Mouse (Mus musculus) neural tube, embryonic 13.5 days (tissue): Measurements from ENCODE around the gene Cse1l. TPM values are rescaled to one million over a fixed set of nuclear protein-coding genes. Genes with fewer than 3 reads are reported as not detected.

Experiments used
- ATAC-seq: fragments of 200-750 bp; cut with Nextera tagmentation; 2 replicates; pipeline ENCODE4 v1.8.0; 2017; ENCODE audit warnings: low read depth, mild to moderate bottlenecking, moderate TSS enrichment, moderate library complexity
- H3K27ac ChIP-seq: fragments of 300-500 bp; sonication (generic); replicated peaks from 2 replicates; pipeline ENCODE4 v1.5.1; 2015; ENCODE audit warnings: moderate library complexity, mild to moderate bottlenecking, inconsistent platforms
- H3K27me3 ChIP-seq: fragments of 300-500 bp; sonication (generic); 2 replicates; pipeline ENCODE4 v1.6.1; 2015; ENCODE audit warnings: mild to moderate bottlenecking, inconsistent platforms
- H3K36me3 ChIP-seq: fragments of 300-500 bp; sonication (generic); 2 replicates; pipeline ENCODE4 v1.6.1; 2015; ENCODE audit warnings: mild to moderate bottlenecking, inconsistent platforms
- H3K4me1 ChIP-seq: fragments of 300-500 bp; sonication (generic); replicated peaks from 2 replicates; pipeline ENCODE4 v1.6.1; 2015; ENCODE audit warnings: inconsistent platforms
- H3K4me2 ChIP-seq: fragments of 300-500 bp; sonication (generic); 2 replicates; pipeline ENCODE4 v1.6.1; 2015; ENCODE audit warnings: inconsistent platforms, mild to moderate bottlenecking, moderate library complexity
- H3K4me3 ChIP-seq: fragments of 300-500 bp; sonication (generic); 2 replicates; pipeline ENCODE4 v1.5.1; 2015; ENCODE audit warnings: mild to moderate bottlenecking, inconsistent platforms
- H3K9ac ChIP-seq: fragments of 300-500 bp; sonication (generic); 2 replicates; pipeline ENCODE4 v1.6.1; 2015; ENCODE audit warnings: moderate library complexity, mild to moderate bottlenecking, inconsistent platforms
- H3K9me3 ChIP-seq: fragments of 300-500 bp; sonication (generic); 2 replicates; pipeline ENCODE4 v1.6.1; 2016; ENCODE audit warnings: inconsistent platforms
- WGBS: fragments of 180-500 bp; shearing (Covaris S2); methylation state at CpG from one replicate; pipeline ENCODE4 v1.1.7; 2015; 5-methylcytosine and 5-hydroxymethylcytosine counted together
- polyA plus RNA-seq: library from polyadenylated mRNA; unstranded; fragments of >200 nt; fragmentation: Nextera tagmentation; extraction: Ambion mirVana; gene quantifications from 2 replicates; pipeline ENCODE4 v1.2.1, GENCODE M21; 2015

Gene Cse1l
- polyA plus RNA-seq = 93.6 and 100 TPM in 2 replicates

DNA sequence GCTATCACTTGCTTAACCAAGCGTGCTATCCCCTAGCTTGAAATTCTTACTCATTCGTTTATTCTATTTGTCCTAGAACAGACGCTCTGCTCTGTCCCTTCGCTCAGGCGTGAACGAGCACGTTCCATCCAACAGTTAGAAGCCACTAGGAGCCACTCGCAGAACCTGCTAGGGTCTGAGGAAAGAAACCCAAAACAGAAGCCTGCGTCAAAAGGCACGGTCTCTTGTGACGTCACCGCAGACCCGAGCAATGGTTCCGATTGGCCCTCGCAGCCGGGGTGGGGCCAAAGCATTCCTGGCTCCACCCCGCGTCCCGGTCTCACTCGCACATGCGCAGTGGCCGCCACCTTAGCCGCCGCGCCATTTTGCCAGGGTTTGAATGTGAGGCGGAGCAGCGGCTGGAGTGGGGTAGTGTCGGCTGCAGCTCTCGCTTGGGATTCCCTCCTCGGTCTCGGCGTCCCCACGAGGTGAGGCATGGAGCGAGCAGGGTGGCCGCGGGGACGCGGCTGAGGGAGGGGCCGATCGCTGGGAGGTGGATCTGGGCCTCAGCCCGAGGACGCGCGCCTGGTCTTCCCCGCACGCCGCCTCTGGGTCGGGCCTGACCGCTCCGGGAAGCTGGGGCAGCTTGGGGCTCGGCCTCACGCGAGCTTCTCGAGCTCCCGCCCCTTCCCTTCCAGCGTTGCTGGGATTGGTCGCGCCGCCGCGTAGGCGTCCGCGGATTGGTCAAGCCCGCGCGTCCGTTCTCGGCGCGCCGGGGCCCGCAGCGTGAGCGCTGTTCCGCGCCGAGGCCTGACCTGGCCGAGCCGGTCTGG is at the start of gene Cse1l:
TSS of gene Cse1l (plus strand) at position 330 of the 812 bp plus-strand sequence.
- Histone ChIP-seq H3K36me3 (peaks cover 10% of the 10 kb centered on the region), H3K4me1 (peaks cover 19% of the 10 kb centered on the region), H3K9ac (peak within 1 kb of the TSS; percentile 85), H3K4me3 (peak within 1 kb of the TSS; percentile 90), H3K4me2 (peak within 1 kb of the TSS; percentile 95), H3K9me3 (no peaks in the 10 kb centered on the region), H3K27me3 (no peaks in the 10 kb centered on the region), H3K27ac (peak within 1 kb of the TSS; percentile 98)
- ATAC-seq = peak; percentile 97
- WGBS = under 1% methylated on average over 72 of the region's 80 CpGs

DNA sequence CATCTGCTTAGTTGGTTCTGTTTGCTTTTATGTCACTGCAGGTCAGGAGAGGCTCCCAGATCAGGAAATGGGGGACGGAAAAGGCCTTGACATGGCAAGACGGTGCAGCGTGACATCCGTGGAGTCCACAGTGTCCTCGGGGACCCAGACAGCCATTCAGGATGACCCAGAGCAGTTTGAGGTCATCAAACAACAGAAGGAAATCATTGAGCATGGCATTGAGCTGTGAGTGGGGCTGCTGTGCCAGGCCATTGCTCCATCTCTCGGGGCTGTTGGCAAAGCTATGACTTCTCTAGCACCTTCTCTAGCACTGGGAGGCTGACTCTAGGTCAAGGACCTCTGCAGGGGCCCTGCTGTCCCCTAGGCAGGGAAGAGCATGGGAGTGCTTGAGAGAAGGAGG is 49.5 kb upstream of the Cse1l start:
- Histone ChIP-seq H3K27ac (no peak overlapping the region), H3K9ac (no peak overlapping the region), H3K4me1 (no peaks in the 10 kb centered on the region), H3K27me3 (no peaks in the 10 kb centered on the region), H3K9me3 (no peaks in the 10 kb centered on the region), H3K4me2 (no peak overlapping the region), H3K4me3 (no peak overlapping the region), H3K36me3 (peaks cover 92% of the 10 kb centered on the region)
- ATAC-seq = no peak
- WGBS = 78% methylated on average over 6 of the region's 6 CpGs

DNA sequence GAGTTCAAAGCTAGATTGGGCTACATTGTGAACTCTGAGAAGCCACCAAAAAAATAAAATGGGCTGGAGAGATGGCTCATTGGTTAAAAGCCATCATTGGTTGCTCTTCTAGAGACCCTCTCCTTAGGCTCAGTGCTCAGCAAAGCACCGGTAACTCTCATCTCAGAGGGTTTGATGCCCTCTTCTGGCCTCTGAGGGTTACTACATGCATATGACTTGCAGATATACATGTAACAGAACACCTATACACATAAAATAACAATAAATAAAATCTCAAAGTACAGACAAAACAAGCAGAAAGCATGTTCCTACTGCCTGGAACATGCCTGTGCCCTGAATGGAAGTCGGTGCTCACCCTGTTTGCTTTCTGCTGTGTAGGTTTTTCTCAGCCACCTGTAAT is 48.7 kb upstream of the Cse1l start:
- Histone ChIP-seq H3K4me2 (no peak overlapping the region), H3K27me3 (no peaks in the 10 kb centered on the region), H3K27ac (no peak overlapping the region), H3K9ac (no peak overlapping the region), H3K36me3 (peaks cover 92% of the 10 kb centered on the region), H3K4me3 (no peak overlapping the region), H3K9me3 (no peaks in the 10 kb centered on the region), H3K4me1 (no peaks in the 10 kb centered on the region)
- no peak for ATAC-seq
- 82% methylated on average over 2 of the region's 2 CpGs for WGBS

DNA sequence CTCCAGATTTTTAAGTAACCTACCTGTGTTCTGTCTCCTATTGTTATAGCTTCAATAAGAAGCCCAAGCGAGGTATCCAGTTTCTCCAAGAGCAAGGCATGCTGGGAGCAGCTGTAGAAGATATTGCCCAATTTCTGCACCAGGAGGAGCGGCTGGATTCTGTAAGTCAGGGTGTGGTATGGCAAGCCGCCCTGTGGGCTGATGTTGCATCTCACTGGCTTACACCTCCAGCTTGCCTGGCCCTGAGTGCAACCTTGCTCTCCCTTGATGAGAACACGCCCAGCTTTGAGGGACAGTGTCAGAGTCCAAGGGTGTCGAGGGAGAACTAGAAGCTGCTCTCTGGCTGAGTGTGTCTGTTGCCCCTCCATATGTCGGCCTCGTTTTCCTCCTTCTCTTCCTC is 46.6 kb upstream of the Cse1l start:
- Histone ChIP-seq H3K4me2 (no peak overlapping the region), H3K36me3 (peaks cover 91% of the 10 kb centered on the region), H3K27me3 (no peaks in the 10 kb centered on the region), H3K9me3 (no peaks in the 10 kb centered on the region), H3K4me3 (no peak overlapping the region), H3K27ac (no peak overlapping the region), H3K9ac (no peak overlapping the region), H3K4me1 (no peaks in the 10 kb centered on the region)
- WGBS = 92% methylated on average over 7 of the region's 7 CpGs
- no peak for ATAC-seq

DNA sequence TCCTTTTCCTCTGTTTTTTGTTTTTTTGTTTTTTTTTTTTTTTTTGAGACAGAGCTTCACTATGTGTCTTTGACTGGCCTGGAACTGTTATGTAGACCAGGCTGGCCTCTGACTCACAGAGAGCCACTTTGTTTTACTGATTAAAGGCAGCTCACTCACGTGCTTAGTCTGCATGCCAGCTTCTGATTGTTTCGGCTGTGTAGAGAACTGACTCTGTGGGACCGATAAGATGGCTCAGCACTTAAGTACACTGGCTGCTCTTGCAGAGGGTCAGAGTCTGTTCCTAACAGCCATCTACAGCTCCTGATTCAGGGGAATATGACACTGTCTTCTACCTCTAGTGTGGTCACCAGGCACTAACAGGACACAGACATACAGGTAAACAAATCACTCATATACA is 43.3 kb upstream of the Cse1l start:
- 76% methylated on average over 3 of the region's 3 CpGs for WGBS
- Histone ChIP-seq H3K9ac (no peak overlapping the region), H3K27me3 (no peaks in the 10 kb centered on the region), H3K36me3 (peaks cover 95% of the 10 kb centered on the region), H3K4me2 (no peak overlapping the region), H3K27ac (no peak overlapping the region), H3K4me3 (no peak overlapping the region), H3K4me1 (no peaks in the 10 kb centered on the region), H3K9me3 (no peaks in the 10 kb centered on the region)
- ATAC-seq = no peak

DNA sequence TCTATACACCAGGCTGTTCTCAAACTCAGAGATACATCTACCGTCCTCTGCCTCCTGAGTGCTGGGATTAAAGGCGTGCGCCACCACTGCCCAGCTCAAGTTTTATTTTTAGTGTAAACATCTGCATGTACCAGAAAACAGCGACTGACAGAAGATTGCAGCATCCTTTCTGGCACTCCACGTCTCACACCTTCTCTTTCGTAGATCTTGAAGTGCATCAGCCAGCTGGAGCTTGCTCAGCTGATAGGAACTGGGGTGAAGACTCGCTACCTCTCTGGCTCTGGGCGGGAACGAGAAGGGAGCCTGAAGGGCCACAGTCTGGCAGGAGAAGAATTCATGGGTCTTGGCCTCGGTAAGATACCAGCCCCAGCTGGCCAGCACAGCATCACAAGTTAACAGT is 40.4 kb upstream of the Cse1l start:
- H3K36me3 ChIP-seq = peaks cover 96% of the 10 kb centered on the region
- no peaks in the 10 kb centered on the region for H3K4me1 ChIP-seq
- WGBS = 91% methylated on average over 10 of the region's 10 CpGs

DNA sequence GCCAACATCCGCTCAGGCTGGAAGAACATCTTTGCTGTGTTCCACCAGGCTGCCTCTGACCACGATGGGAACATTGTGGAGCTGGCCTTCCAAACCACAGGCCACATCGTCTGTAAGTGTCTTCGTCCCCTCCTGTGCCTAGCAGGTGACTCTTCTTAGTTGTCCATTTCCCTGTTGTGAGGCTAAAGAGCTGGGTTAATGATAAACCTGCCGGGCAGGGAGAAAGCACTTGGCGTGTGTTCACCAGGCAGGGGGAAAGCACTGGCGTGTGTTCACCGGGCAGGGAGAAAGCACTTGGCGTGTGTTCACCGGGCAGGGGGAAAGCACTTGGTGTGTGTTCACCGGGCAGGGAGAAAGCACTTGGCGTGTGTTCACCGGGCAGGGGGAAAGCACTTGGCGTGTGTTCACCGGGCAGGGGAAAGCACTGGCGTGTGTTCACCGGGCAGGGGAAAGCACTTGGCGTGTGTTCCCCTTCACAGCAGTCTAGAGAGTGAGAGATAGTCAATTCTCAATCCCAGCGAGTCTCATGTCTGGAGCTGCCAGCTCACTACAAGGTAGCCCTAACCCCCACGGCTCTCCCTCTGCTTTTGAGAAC is 35.5 kb upstream of the Cse1l start:
- Histone ChIP-seq H3K36me3 (peaks cover 96% of the 10 kb centered on the region), H3K4me1 (no peaks in the 10 kb centered on the region), H3K9me3 (no peaks in the 10 kb centered on the region), H3K4me3 (no peak overlapping the region), H3K4me2 (no peak overlapping the region), H3K27me3 (no peaks in the 10 kb centered on the region), H3K27ac (no peak overlapping the region), H3K9ac (no peak overlapping the region)
- 79% methylated on average over 20 of the region's 20 CpGs for WGBS
- ATAC-seq = no peak

More for the DNA sequence above, 40.4 kb upstream of the Cse1l start:
- Histone ChIP-seq H3K9ac (no peak overlapping the region), H3K4me2 (no peak overlapping the region), H3K27ac (no peak overlapping the region), H3K9me3 (no peaks in the 10 kb centered on the region), H3K27me3 (no peaks in the 10 kb centered on the region), H3K4me3 (no peak overlapping the region)
- no peak for ATAC-seq

DNA sequence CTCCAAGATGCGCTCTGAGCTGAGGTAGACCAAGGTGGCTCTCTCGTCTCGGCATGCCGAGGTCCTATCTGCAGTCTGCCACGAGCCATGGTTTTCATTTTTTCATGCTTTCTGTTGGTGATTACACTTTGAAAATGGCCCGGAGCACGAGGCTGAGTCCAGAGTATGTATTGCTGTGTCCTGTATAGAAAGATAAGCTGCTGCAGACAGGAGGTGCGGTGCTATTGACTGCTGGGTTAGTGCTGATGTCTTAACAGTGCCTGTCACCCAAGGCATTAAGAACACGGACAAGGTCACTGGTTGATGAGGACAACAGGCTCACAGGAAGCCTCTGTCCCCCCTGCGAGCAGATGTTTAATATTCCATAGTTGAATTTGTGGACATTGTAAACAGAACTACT is 34.9 kb upstream of the Cse1l start:
- H3K4me1 ChIP-seq = no peaks in the 10 kb centered on the region
- no peaks in the 10 kb centered on the region for H3K27me3 ChIP-seq
- no peak for ATAC-seq
- WGBS = 91% methylated on average over 10 of the region's 10 CpGs
- H3K27ac ChIP-seq = no peak overlapping the region
- no peak overlapping the region for H3K4me2 ChIP-seq
- no peak overlapping the region for H3K4me3 ChIP-seq
- peaks cover 93% of the 10 kb centered on the region for H3K36me3 ChIP-seq
- no peaks in the 10 kb centered on the region for H3K9me3 ChIP-seq
- H3K9ac ChIP-seq = no peak overlapping the region

DNA sequence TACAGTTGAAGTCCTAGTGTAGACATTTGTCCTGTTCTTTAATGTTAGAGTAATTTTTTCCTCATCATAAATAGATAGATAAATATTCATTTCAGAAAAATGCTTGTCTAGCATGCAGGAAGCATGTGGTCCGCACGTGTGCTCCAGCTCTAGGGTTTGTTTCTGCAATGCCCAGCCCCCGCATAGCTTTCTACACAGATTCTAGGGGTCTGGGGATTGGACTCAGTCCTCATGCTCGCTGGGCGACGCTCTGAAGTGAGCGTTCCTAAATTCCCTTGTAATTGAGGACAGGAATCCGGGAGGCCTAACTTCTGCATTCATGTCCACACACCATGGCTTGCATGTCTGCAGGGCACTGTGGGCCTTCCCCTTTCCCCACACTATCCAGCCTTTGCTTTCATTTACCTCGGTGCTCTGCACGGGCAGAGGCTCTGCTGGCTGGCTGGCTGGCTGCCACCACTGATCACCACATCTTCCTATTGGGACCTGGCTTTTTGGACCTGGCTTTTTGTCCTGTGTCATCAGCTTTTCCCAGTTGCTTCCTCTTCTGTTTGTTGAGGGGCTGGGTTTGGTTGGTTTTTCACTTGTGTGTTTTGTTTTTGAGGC is 31.1 kb upstream of the Cse1l start:
- Histone ChIP-seq H3K4me1 (no peaks in the 10 kb centered on the region), H3K4me3 (no peak overlapping the region), H3K9ac (no peak overlapping the region), H3K27me3 (no peaks in the 10 kb centered on the region), H3K4me2 (no peak overlapping the region), H3K36me3 (peaks cover 84% of the 10 kb centered on the region), H3K27ac (no peak overlapping the region), H3K9me3 (no peaks in the 10 kb centered on the region)
- WGBS = 75% methylated on average over 10 of the region's 10 CpGs
- no peak for ATAC-seq

DNA sequence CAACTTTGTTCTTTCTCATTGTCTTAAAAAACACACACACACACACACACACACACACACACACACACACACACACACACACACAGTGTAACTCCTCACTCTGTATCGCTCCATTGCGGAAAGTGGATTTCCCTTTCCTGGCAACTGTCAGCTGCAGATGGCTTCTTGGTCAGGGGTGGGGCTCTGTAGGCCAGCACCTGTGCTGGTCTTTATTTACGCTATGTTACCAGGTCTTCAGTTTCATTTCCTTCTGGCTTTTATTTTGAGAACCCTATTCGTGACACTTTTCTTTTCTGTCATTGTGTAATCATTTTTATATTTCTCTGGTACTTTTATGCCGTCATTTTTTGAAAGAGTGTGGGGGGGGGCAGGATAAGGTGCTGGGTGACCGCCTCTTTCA is 30.3 kb upstream of the Cse1l start:
- no peaks in the 10 kb centered on the region for H3K4me1 ChIP-seq
- no peak for ATAC-seq
- H3K9me3 ChIP-seq = no peaks in the 10 kb centered on the region
- WGBS = 91% methylated on average over 6 of the region's 6 CpGs
- no peak overlapping the region for H3K9ac ChIP-seq
- H3K27me3 ChIP-seq = no peaks in the 10 kb centered on the region
- H3K4me2 ChIP-seq = no peak overlapping the region
- peaks cover 79% of the 10 kb centered on the region for H3K36me3 ChIP-seq
- no peak overlapping the region for H3K27ac ChIP-seq
- H3K4me3 ChIP-seq = no peak overlapping the region

DNA sequence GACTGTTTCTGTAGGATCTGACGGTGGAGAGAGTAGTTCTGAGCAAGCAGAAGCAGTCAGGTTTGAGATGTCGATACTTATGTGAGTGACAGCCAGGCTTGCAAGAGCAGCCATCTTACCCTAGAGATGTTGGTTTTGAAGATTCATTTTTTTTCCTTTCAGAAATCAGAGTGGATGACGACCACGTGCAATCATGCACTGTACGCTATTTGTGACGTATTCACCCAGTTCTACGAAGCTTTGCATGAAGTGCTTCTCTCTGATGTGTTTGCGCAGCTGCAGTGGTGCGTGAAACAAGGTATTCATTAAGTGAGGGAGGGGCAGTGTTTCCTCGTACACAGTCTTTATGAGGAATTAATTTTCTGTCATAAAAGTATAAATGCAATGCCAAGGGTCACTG is 29.5 kb upstream of the Cse1l start:
- Histone ChIP-seq H3K9me3 (no peaks in the 10 kb centered on the region), H3K36me3 (peaks cover 79% of the 10 kb centered on the region), H3K4me3 (no peak overlapping the region), H3K4me2 (no peak overlapping the region), H3K4me1 (no peaks in the 10 kb centered on the region), H3K27ac (no peak overlapping the region), H3K9ac (no peak overlapping the region), H3K27me3 (no peaks in the 10 kb centered on the region)
- ATAC-seq = no peak
- 90% methylated on average over 10 of the region's 10 CpGs for WGBS

DNA sequence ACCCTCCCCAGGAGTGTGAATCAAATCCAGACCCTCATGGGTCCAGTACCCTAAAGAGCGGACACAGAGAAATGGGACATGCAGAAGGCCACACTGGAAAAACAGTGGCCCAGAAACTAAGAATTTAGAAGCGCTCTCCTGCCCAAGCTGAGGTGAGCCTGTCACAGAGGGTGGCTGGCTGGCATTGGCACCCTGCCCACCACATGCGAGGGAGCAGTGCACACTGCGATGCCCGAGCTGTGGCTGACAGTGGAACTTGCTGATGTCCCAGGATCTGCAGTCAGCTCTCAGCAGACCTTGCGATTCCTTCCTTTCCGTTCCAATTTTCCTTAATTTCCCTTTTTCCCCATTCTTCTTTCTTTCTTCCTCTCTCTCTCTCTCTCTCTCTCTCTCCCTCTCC is 20.8 kb upstream of the Cse1l start:
- no peak overlapping the region for H3K4me2 ChIP-seq
- WGBS = 76% methylated on average over 7 of the region's 7 CpGs
- peaks cover 31% of the 10 kb centered on the region for H3K36me3 ChIP-seq
- no peaks in the 10 kb centered on the region for H3K27me3 ChIP-seq
- no peak overlapping the region for H3K4me3 ChIP-seq
- H3K4me1 ChIP-seq = no peaks in the 10 kb centered on the region
- H3K27ac ChIP-seq = no peak overlapping the region
- ATAC-seq = no peak
- no peaks in the 10 kb centered on the region for H3K9me3 ChIP-seq
- H3K9ac ChIP-seq = peak overlapping the region; percentile 31; the same call in 1 of the 2 replicates
